Mouse (Mus musculus): Measurements from ENCODE around the gene Csf2rb2. TPM values are rescaled to one million over a fixed set of nuclear protein-coding genes. Genes with fewer than 3 reads are reported as not detected.

Csf2rb2 gene
- polyA plus RNA-seq, 2 experiments: 1.2 to 1.9 TPM

GRCm38 (mm10) chr15:78287941-78288340 is 17.6 kb downstream of the Csf2rb2 start:
- H3K9ac ChIP-seq (replicated peaks): no peak overlapping the region
- TF ChIP-seq CTCF (IDR thresholded peaks at IDR 0.05; ENCODE audit: low read depth) (no peak), EP300 (IDR thresholded peaks at IDR 0.05; ENCODE audit: low read depth) (no peak)
- no peaks in the 10 kb centered on the region for H3K36me3 ChIP-seq (replicated peaks; ENCODE audit: control insufficient read depth, insufficient read depth, low read depth)
- no peaks in the 10 kb centered on the region for H3K27me3 ChIP-seq (ENCODE audit: control insufficient read depth, insufficient read depth, low read length)
- no peak overlapping the region for H3K4me2 ChIP-seq (ENCODE audit: low read depth)
- DNase-seq (ENCODE audit: low read depth in 3 of 3, low spot score in 3 of 3): no peak
- H3K9me3 ChIP-seq (ENCODE audit: control insufficient read depth, low read length): no peaks in the 10 kb centered on the region
- H3K27ac ChIP-seq: no peak overlapping the region
- no peaks in the 10 kb centered on the region for H3K4me1 ChIP-seq (replicated peaks; ENCODE audit: control insufficient read depth in 2 of 2, insufficient read depth in 2 of 2, low read length in 1 of 2)
- 52% methylated on average over 5 of the region's 5 CpGs for WGBS (ENCODE audit: insufficient replicate concordance)
- no peak for ATAC-seq (ENCODE audit: insufficient read depth)
- no peak overlapping the region for H3K4me3 ChIP-seq (ENCODE audit: insufficient read depth in 1 of 2, low read depth in 2 of 2, low read length in 2 of 2)

- Histone ChIP-seq H3K9ac (replicated peaks) (no peak overlapping the region), H3K36me3 (replicated peaks; ENCODE audit: control insufficient read depth, insufficient read depth, low read depth) (no peaks in the 10 kb centered on the region), H3K4me1 (replicated peaks; ENCODE audit: control insufficient read depth in 2 of 2, insufficient read depth in 2 of 2, low read length in 1 of 2) (0 out of 4 replicates have a peak, but pooled peaks cover 0 to 4% of the 10 kb centered on the region in 2 experiments), H3K4me2 (ENCODE audit: low read depth) (no peak overlapping the region), H3K4me3 (ENCODE audit: insufficient read depth in 1 of 2, low read depth in 2 of 2, low read length in 2 of 2) (no peak overlapping the region), H3K9me3 (ENCODE audit: control insufficient read depth, low read length) (no peaks in the 10 kb centered on the region), H3K27me3 (ENCODE audit: control insufficient read depth, insufficient read depth, low read length) (no peaks in the 10 kb centered on the region), H3K27ac (no peak overlapping the region)
- 7% methylated on average over 2 of the region's 2 CpGs for WGBS (ENCODE audit: insufficient replicate concordance)
- TF ChIP-seq CTCF (IDR thresholded peaks at IDR 0.05; ENCODE audit: low read depth) (no peak), EP300 (IDR thresholded peaks at IDR 0.05; ENCODE audit: low read depth) (no peak)
- no peak for DNase-seq (ENCODE audit: low read depth in 3 of 3, low spot score in 3 of 3)
- ATAC-seq (ENCODE audit: insufficient read depth): no peak
Observed at GRCm38 (mm10) chr15:78278308-78278707, 27.2 kb downstream of the Csf2rb2 start.

- H3K9me3 ChIP-seq (ENCODE audit: control insufficient read depth, low read length): no peaks in the 10 kb centered on the region; the same call in 1 of the 2 replicates
- 0 out of 2 replicates have a peak overlapping the region, but pooled peaks have one; percentile 14 for H3K27ac ChIP-seq
- H3K36me3 ChIP-seq (replicated peaks; ENCODE audit: control insufficient read depth, insufficient read depth, low read depth): no peaks in the 10 kb centered on the region
- H3K4me2 ChIP-seq (ENCODE audit: low read depth): peak overlapping the region; percentile 18; the same call in 1 of the 2 replicates
- peak; percentile 43 for ATAC-seq (ENCODE audit: insufficient read depth)
- TF ChIP-seq CTCF (IDR thresholded peaks at IDR 0.05; ENCODE audit: low read depth): no peak
- peak; percentile 70 for TF ChIP-seq EP300 (IDR thresholded peaks at IDR 0.05; ENCODE audit: low read depth)
- peaks cover 34 to 50% of the 10 kb centered on the region in 2 experiments for H3K4me1 ChIP-seq (replicated peaks; ENCODE audit: control insufficient read depth in 2 of 2, insufficient read depth in 2 of 2, low read length in 1 of 2)
- H3K27me3 ChIP-seq (ENCODE audit: control insufficient read depth, insufficient read depth, low read length): no peaks in the 10 kb centered on the region
- H3K4me3 ChIP-seq (ENCODE audit: insufficient read depth in 1 of 2, low read depth in 2 of 2, low read length in 2 of 2): no peak overlapping the region
- no peak overlapping the region for H3K9ac ChIP-seq (replicated peaks)
- no peak for DNase-seq (ENCODE audit: low read depth in 3 of 3, low spot score in 3 of 3)
Observed at GRCm38 (mm10) chr15:78271208-78271607, 34.3 kb downstream of the Csf2rb2 start.

GRCm38 (mm10) chr15:78267865-78268264 is 37.7 kb downstream of the Csf2rb2 start:
- peak; percentile 94 for TF ChIP-seq EP300 (IDR thresholded peaks at IDR 0.05; ENCODE audit: low read depth)
- no peak for TF ChIP-seq CTCF (IDR thresholded peaks at IDR 0.05; ENCODE audit: low read depth)
- WGBS (ENCODE audit: insufficient replicate concordance): 3% methylated on average over 4 of the region's 4 CpGs
- peaks cover 34 to 48% of the 10 kb centered on the region in 2 experiments for H3K4me1 ChIP-seq (replicated peaks; ENCODE audit: control insufficient read depth in 2 of 2, insufficient read depth in 2 of 2, low read length in 1 of 2)
- H3K4me2 ChIP-seq (ENCODE audit: low read depth): peak overlapping the region; percentile 61
- no peaks in the 10 kb centered on the region for H3K27me3 ChIP-seq (ENCODE audit: control insufficient read depth, insufficient read depth, low read length)
- H3K4me3 ChIP-seq (ENCODE audit: insufficient read depth in 1 of 2, low read depth in 2 of 2, low read length in 2 of 2): no peak overlapping the region
- ATAC-seq (ENCODE audit: insufficient read depth): peak; percentile 97
- H3K9ac ChIP-seq (replicated peaks): peak overlapping the region; percentile 56
- H3K36me3 ChIP-seq (replicated peaks; ENCODE audit: control insufficient read depth, insufficient read depth, low read depth): no peaks in the 10 kb centered on the region
- peak; percentile 74 to 81 (median 78) for DNase-seq (ENCODE audit: low read depth in 3 of 3, low spot score in 3 of 3)
- H3K9me3 ChIP-seq (ENCODE audit: control insufficient read depth, low read length): no peaks in the 10 kb centered on the region; the same call in 1 of the 2 replicates
- H3K27ac ChIP-seq: peak overlapping the region; percentile 88

- Histone ChIP-seq H3K9ac (replicated peaks) (peak overlapping the region; percentile 56), H3K27me3 (ENCODE audit: control insufficient read depth, insufficient read depth, low read length) (no peaks in the 10 kb centered on the region), H3K36me3 (replicated peaks; ENCODE audit: control insufficient read depth, insufficient read depth, low read depth) (no peaks in the 10 kb centered on the region), H3K4me2 (ENCODE audit: low read depth) (peak overlapping the region; percentile 61), H3K9me3 (ENCODE audit: control insufficient read depth, low read length) (no peaks in the 10 kb centered on the region; the same call in 1 of the 2 replicates), H3K27ac (peak overlapping the region; percentile 88), H3K4me3 (ENCODE audit: insufficient read depth in 1 of 2, low read depth in 2 of 2, low read length in 2 of 2) (0 out of 4 replicates have a peak overlapping the region, but pooled peaks of 1 of the 2 experiments have one; percentile 4), H3K4me1 (replicated peaks; ENCODE audit: control insufficient read depth in 2 of 2, insufficient read depth in 2 of 2, low read length in 1 of 2) (peaks cover 34 to 48% of the 10 kb centered on the region in 2 experiments)
- ATAC-seq (ENCODE audit: insufficient read depth) (peak; percentile 52; the same call in 1 of the 2 replicates), DNase-seq (ENCODE audit: low read depth in 3 of 3, low spot score in 3 of 3) (no peak)
- 29% methylated on average over 10 of the region's 10 CpGs for WGBS (ENCODE audit: insufficient replicate concordance)
- TF ChIP-seq EP300 (IDR thresholded peaks at IDR 0.05; ENCODE audit: low read depth): no peak
- TF ChIP-seq CTCF (IDR thresholded peaks at IDR 0.05; ENCODE audit: low read depth): no peak
Observed at GRCm38 (mm10) chr15:78267441-78267840, 38.1 kb downstream of the Csf2rb2 start.

Measured in liver, embryonic 14.5 days (tissue).